Mouse (Mus musculus) layer of hippocampus, postnatal 36 days (tissue): ENCODE measurements at regions not wholly inside any gene's neighbourhood (a gene's known extent, or its start where the extent isn't known, plus 50 kb on each side); places are given as distances from the start of the nearest gene placed in this dataset.

Source experiments
- DNase-seq, 2 experiments: peaks; one replicate each; pipeline ENCODE4 v3.0.0; 2022

- DNase-seq, result no peak
These were observed 66.8 kb upstream of the Tbl1x start for GRCm38 (mm10) chrX:77443852-77444492.

GRCm38 (mm10) chrX:77446755-77447154, 64.1 kb upstream of the Tbl1x start:
- no peak for DNase-seq

GRCm38 (mm10) chrX:77451977-77452675, 58.7 kb upstream of the Tbl1x start:
- DNase-seq, result no peak
